Mouse (Mus musculus): ENCODE results near the gene Rxrg. TPM values are rescaled to one million over a fixed set of nuclear protein-coding genes. Genes with fewer than 3 reads are reported as not detected.
A peak's percentile ranks its signal among the peaks of the same experiment; 100 is the strongest.

The Rxrg gene
- polyA plus RNA-seq, 1 experiment from 2014 or later, result 1.6 TPM

DNA sequence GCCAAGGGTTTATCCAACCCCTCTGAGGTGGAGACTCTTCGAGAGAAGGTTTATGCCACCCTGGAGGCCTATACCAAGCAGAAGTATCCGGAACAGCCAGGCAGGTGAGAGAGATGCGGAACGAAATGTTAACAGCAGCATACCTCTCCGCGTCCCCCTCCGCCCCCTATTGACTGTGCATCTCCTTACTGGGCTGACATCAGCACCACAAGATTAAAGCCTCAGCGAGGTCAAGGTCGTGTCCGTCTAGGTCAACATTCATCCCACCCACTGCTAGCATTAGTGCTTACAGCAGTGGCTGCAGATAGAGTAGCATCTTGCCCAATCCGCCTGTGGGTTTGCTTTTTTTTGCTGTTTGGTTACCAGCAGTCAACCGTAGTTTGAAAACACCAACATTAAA, 37.5 kb downstream of the Rxrg start:
- Histone ChIP-seq H3K9ac (ENCODE audit: low read length) (no peak overlapping the region), H3K27me3 (ENCODE audit: control insufficient read depth, insufficient read depth, low read length) (no peaks in the 10 kb centered on the region), H3K4me3 (ENCODE audit: low read depth, low read length) (no peak overlapping the region), H3K9me3 (ENCODE audit: control insufficient read depth, low read length) (no peaks in the 10 kb centered on the region), H3K36me3 (ENCODE audit: control insufficient read depth, insufficient read depth, low read length) (no peaks in the 10 kb centered on the region), H3K27ac (ENCODE audit: low read depth, low read length) (no peak overlapping the region), H3K4me1 (ENCODE audit: control insufficient read depth, insufficient read depth, low read length) (no peaks in the 10 kb centered on the region), H3K4me2 (no peak overlapping the region)
- ATAC-seq (ENCODE audit: low FRiP score) (no peak), DNase-seq (ENCODE audit: low spot score, missing footprints) (no peak)
- WGBS, result 49% methylated on average over 12 of the region's 12 CpGs

DNA sequence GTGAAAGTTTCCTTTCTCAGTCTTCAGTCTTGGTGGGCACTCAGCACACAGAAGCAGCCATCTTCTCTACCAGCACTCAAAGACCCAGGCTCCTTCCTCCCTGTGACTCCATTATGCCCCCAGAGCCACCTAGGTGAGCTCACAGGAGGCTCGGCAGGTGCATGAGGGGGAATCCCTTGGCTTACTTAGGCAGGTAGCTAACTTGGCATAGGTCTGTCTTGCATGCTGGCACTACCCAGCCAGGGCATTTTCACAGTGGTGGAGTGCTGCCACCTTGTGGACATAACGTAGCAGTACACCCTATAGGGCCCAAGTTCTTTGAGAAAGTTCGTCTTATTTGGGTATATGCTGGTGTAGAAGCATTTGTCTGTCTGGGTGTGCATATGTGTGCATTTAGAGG, 38.8 kb downstream of the Rxrg start:
- H3K27ac ChIP-seq (ENCODE audit: low read depth, low read length), result no peak overlapping the region
- no peaks in the 10 kb centered on the region for H3K9me3 ChIP-seq (ENCODE audit: control insufficient read depth, low read length)
- no peak overlapping the region for H3K4me3 ChIP-seq (ENCODE audit: low read depth, low read length)
- H3K4me2 ChIP-seq, result no peak overlapping the region
- DNase-seq (ENCODE audit: low spot score, missing footprints) (peak; percentile 95), ATAC-seq (ENCODE audit: low FRiP score) (peak; percentile 39)
- 13% methylated on average over 3 of the region's 3 CpGs for WGBS
- H3K27me3 ChIP-seq (ENCODE audit: control insufficient read depth, insufficient read depth, low read length), result no peaks in the 10 kb centered on the region
- no peak overlapping the region for H3K9ac ChIP-seq (ENCODE audit: low read length)
- no peaks in the 10 kb centered on the region for H3K4me1 ChIP-seq (ENCODE audit: control insufficient read depth, insufficient read depth, low read length)
- no peaks in the 10 kb centered on the region for H3K36me3 ChIP-seq (ENCODE audit: control insufficient read depth, insufficient read depth, low read length)

DNA sequence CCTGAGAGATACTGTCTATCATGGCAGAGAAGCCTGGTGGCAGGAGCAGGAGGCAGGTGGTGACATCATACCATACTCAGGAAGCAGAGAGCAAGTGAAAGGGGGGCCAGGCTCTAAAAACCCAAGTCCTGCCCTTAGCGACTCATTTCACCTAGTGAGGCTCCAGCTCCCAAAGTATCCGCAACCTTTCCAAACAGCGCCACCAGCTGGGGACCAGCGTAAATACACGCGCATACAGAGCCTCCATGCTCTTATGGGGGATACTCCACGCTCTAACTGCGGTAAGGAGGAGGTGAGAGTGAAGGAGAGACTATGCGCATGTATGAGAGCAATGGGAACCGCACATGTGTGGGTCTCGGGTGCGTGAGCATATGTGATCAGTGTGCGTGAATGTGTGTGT, 39.9 kb downstream of the Rxrg start:
- 32% methylated on average over 13 of the region's 13 CpGs for WGBS
- H3K4me1 ChIP-seq (ENCODE audit: control insufficient read depth, insufficient read depth, low read length), result no peaks in the 10 kb centered on the region
- ATAC-seq (ENCODE audit: low FRiP score), result no peak

DNA sequence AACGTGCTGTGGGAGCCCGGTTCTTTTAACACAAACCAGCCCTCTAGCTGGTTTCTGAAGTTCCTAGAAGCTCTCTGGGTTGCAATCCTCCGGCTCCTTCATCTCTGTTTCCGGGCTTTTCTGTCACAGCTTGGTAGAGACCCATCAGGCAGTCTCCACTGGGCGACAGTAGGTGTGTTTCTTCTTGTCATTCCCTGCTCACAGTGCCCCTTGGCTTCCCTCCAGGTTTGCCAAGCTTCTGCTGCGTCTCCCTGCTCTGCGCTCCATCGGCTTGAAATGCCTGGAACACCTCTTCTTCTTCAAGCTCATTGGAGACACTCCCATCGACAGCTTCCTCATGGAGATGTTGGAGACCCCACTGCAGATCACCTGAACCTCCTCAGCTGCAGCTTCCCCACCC, 40.7 kb downstream of the Rxrg start:
- no peak for ATAC-seq (ENCODE audit: low FRiP score)
- no peaks in the 10 kb centered on the region for H3K36me3 ChIP-seq (ENCODE audit: control insufficient read depth, insufficient read depth, low read length)
- H3K27ac ChIP-seq (ENCODE audit: low read depth, low read length), result no peak overlapping the region
- H3K9me3 ChIP-seq (ENCODE audit: control insufficient read depth, low read length), result no peaks in the 10 kb centered on the region
- H3K27me3 ChIP-seq (ENCODE audit: control insufficient read depth, insufficient read depth, low read length), result no peaks in the 10 kb centered on the region
- no peak overlapping the region for H3K4me3 ChIP-seq (ENCODE audit: low read depth, low read length)
- no peak overlapping the region for H3K9ac ChIP-seq (ENCODE audit: low read length)
- 90% methylated on average over 9 of the region's 9 CpGs for WGBS
- no peak for DNase-seq (ENCODE audit: low spot score, missing footprints)
- H3K4me1 ChIP-seq (ENCODE audit: control insufficient read depth, insufficient read depth, low read length), result no peaks in the 10 kb centered on the region
- no peak overlapping the region for H3K4me2 ChIP-seq

More for the DNA sequence above, 39.9 kb downstream of the Rxrg start:
- H3K27ac ChIP-seq (ENCODE audit: low read depth, low read length), result no peak overlapping the region
- H3K4me3 ChIP-seq (ENCODE audit: low read depth, low read length), result no peak overlapping the region
- no peak overlapping the region for H3K9ac ChIP-seq (ENCODE audit: low read length)
- no peak overlapping the region for H3K4me2 ChIP-seq
- H3K27me3 ChIP-seq (ENCODE audit: control insufficient read depth, insufficient read depth, low read length), result no peaks in the 10 kb centered on the region
- no peaks in the 10 kb centered on the region for H3K36me3 ChIP-seq (ENCODE audit: control insufficient read depth, insufficient read depth, low read length)
- no peaks in the 10 kb centered on the region for H3K9me3 ChIP-seq (ENCODE audit: control insufficient read depth, low read length)
- peak; percentile 95 for DNase-seq (ENCODE audit: low spot score, missing footprints)

DNA sequence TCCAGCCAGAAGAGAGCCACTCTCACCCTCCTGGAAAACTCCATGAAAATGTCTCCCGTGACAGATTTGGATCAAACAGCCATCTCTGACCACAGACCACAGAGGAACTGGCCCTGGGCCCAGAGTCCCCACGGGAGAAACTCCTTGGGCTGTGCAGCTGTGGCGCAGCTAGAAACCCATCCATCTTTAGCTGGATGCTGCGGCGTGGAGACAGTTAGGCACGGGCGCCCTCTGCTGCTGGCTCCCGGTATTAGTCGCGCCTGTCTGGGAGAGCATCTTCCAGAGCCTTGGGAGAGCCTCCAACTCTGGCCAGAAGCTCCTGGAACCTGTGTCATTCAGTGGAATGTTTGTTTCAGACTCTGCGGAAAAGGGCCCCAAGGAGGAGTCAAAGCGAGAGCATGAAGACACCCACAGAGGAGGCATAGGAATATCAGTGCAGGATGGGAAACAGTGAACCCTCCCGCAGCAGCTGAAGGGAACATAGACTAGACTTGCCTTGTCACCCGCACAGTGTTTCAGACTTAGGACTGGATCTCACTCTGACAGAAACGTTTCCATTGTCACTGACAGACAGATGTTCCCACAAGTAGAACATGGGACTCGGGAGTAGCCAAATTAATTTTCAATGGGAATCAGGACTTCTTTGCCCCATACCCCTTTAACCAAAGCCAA, 46.8 kb downstream of the Rxrg start:
- peak; percentile 99 for DNase-seq (ENCODE audit: low spot score, missing footprints)
- WGBS, result 18% methylated on average over 16 of the region's 16 CpGs
- H3K27me3 ChIP-seq (ENCODE audit: control insufficient read depth, insufficient read depth, low read length), result no peaks in the 10 kb centered on the region

DNA sequence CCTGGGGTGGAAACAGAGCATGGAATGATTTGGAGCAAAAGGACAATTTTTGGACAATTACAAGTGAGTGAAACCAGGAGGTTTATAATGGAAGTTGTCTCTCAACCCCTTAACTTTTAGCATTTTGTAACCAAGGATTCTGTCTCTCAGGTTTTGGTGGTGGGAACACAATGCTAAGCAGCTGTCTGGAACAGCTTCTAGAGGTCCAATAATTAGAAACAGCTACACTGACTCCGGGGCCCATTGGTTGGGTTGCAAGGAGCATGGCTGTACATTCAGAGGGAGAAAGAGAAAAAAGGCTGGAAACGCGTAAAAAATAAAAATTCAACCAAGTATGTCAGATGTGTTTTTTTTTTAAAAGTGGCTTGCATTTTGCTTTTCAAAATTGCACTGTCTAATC, 50.5 kb downstream of the Rxrg start:
- H3K27ac ChIP-seq (ENCODE audit: low read depth, low read length), result no peak overlapping the region
- no peak overlapping the region for H3K9ac ChIP-seq (ENCODE audit: low read length)
- 92% methylated on average over 3 of the region's 3 CpGs for WGBS
- ATAC-seq (ENCODE audit: low FRiP score), result no peak
- H3K36me3 ChIP-seq (ENCODE audit: control insufficient read depth, insufficient read depth, low read length), result no peaks in the 10 kb centered on the region
- no peak overlapping the region for H3K4me3 ChIP-seq (ENCODE audit: low read depth, low read length)
- no peak overlapping the region for H3K4me2 ChIP-seq
- H3K4me1 ChIP-seq (ENCODE audit: control insufficient read depth, insufficient read depth, low read length), result no peaks in the 10 kb centered on the region
- H3K27me3 ChIP-seq (ENCODE audit: control insufficient read depth, insufficient read depth, low read length), result no peaks in the 10 kb centered on the region
- H3K9me3 ChIP-seq (ENCODE audit: control insufficient read depth, low read length), result no peaks in the 10 kb centered on the region
- DNase-seq (ENCODE audit: low spot score, missing footprints), result no peak

More for the DNA sequence above, 46.8 kb downstream of the Rxrg start:
- H3K9me3 ChIP-seq (ENCODE audit: control insufficient read depth, low read length), result no peaks in the 10 kb centered on the region
- no peak overlapping the region for H3K4me3 ChIP-seq (ENCODE audit: low read depth, low read length)
- no peak overlapping the region for H3K9ac ChIP-seq (ENCODE audit: low read length)
- H3K27ac ChIP-seq (ENCODE audit: low read depth, low read length), result no peak overlapping the region
- H3K4me1 ChIP-seq (ENCODE audit: control insufficient read depth, insufficient read depth, low read length), result no peaks in the 10 kb centered on the region
- no peak overlapping the region for H3K4me2 ChIP-seq
- peak; percentile 76 for ATAC-seq (ENCODE audit: low FRiP score)
- no peaks in the 10 kb centered on the region for H3K36me3 ChIP-seq (ENCODE audit: control insufficient read depth, insufficient read depth, low read length)

DNA sequence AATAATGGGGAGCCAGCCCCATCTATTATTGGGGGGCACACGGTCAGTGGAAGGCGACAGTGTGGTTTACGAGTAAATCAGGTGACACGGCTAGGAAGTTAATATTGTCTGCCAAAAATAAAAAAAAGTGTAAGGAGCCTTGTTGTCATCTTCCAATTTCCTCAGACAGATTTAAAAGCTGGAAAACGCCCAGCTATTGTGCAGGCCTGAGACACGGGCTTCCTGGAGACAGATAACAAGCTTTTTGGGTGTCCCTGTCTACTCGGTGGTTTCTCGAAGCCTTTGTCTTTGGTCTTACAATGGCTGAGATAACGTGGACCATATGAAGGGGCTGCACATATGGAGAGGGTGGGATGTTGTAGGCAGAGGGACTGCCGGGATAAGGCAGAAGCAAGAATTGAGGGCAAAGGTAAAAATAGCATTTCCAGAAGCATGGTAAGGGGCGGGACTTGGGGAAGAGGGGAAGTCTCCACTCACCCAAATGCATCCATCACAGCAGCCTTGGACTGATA, 51.0 kb downstream of the Rxrg start:
- no peaks in the 10 kb centered on the region for H3K27me3 ChIP-seq (ENCODE audit: control insufficient read depth, insufficient read depth, low read length)
- DNase-seq (ENCODE audit: low spot score, missing footprints) (no peak), ATAC-seq (ENCODE audit: low FRiP score) (no peak)
- no peak overlapping the region for H3K27ac ChIP-seq (ENCODE audit: low read depth, low read length)
- H3K9ac ChIP-seq (ENCODE audit: low read length), result no peak overlapping the region
- 80% methylated on average over 11 of the region's 11 CpGs for WGBS
- H3K4me3 ChIP-seq (ENCODE audit: low read depth, low read length), result no peak overlapping the region
- no peaks in the 10 kb centered on the region for H3K4me1 ChIP-seq (ENCODE audit: control insufficient read depth, insufficient read depth, low read length)
- H3K9me3 ChIP-seq (ENCODE audit: control insufficient read depth, low read length), result no peaks in the 10 kb centered on the region
- no peaks in the 10 kb centered on the region for H3K36me3 ChIP-seq (ENCODE audit: control insufficient read depth, insufficient read depth, low read length)
- H3K4me2 ChIP-seq, result no peak overlapping the region

DNA sequence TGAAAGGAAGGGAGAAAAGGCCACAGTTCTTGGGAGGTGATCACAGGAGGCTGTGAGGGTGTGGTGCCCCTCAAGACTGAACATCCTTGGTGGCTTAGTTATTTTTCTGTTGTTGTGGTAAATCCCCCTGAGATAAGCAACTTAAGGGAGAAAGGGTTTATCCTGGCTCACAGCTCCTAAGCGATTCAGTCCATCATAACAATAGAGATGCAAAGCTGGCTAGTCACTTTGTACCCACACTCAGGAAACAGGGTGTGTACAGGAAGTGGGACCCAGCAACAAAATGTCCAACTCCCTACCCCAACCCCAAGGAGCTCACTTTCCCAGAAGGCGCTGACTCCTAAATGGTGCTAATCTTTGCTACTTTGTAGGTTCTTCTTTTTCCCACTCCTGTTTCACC, 54.2 kb downstream of the Rxrg start:
- 75% methylated on average over 2 of the region's 2 CpGs for WGBS
- DNase-seq (ENCODE audit: low spot score, missing footprints), result no peak
- H3K27me3 ChIP-seq (ENCODE audit: control insufficient read depth, insufficient read depth, low read length), result no peaks in the 10 kb centered on the region
- H3K36me3 ChIP-seq (ENCODE audit: control insufficient read depth, insufficient read depth, low read length), result no peaks in the 10 kb centered on the region
- H3K9ac ChIP-seq (ENCODE audit: low read length), result no peak overlapping the region
- no peak overlapping the region for H3K27ac ChIP-seq (ENCODE audit: low read depth, low read length)
- H3K9me3 ChIP-seq (ENCODE audit: control insufficient read depth, low read length), result no peaks in the 10 kb centered on the region
- no peak overlapping the region for H3K4me3 ChIP-seq (ENCODE audit: low read depth, low read length)
- H3K4me2 ChIP-seq, result no peak overlapping the region
- H3K4me1 ChIP-seq (ENCODE audit: control insufficient read depth, insufficient read depth, low read length), result no peaks in the 10 kb centered on the region
- ATAC-seq (ENCODE audit: low FRiP score), result no peak

DNA sequence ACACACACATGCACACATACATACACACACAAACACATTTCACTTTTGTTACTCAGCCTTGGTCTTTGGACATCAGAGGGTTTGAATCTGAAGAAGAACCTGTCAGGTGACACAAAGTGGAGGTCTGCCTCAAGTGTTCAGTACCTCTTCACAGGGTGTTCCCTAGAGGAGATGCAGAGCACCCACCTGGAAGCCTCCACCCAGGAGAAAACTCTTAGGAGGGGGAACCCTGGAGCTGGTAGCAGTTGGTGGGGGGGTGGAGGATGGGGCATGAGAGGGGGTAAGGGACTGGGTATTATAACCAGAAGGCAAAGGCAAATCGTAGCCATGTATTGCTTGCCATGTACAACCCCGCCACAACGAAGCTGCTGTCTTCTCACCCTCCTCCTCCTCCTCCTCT, 60.9 kb downstream of the Rxrg start:
- Histone ChIP-seq H3K9ac (ENCODE audit: low read length) (no peak overlapping the region), H3K4me3 (ENCODE audit: low read depth, low read length) (no peak overlapping the region), H3K27ac (ENCODE audit: low read depth, low read length) (no peak overlapping the region), H3K4me1 (ENCODE audit: control insufficient read depth, insufficient read depth, low read length) (peaks cover 10% of the 10 kb centered on the region; the same call in 1 of the 2 replicates), H3K4me2 (no peak overlapping the region), H3K36me3 (ENCODE audit: control insufficient read depth, insufficient read depth, low read length) (no peaks in the 10 kb centered on the region), H3K9me3 (ENCODE audit: control insufficient read depth, low read length) (no peaks in the 10 kb centered on the region), H3K27me3 (ENCODE audit: control insufficient read depth, insufficient read depth, low read length) (peaks cover 20% of the 10 kb centered on the region)
- no peak for DNase-seq (ENCODE audit: low spot score, missing footprints)
- ATAC-seq (ENCODE audit: low FRiP score), result no peak
- WGBS, result 89% methylated on average over 3 of the region's 3 CpGs

Data from midbrain, embryonic 11.5 days (tissue).